8 mouse cellular contexts compared by ENCODE assay signal in the genomic region with DNA sequence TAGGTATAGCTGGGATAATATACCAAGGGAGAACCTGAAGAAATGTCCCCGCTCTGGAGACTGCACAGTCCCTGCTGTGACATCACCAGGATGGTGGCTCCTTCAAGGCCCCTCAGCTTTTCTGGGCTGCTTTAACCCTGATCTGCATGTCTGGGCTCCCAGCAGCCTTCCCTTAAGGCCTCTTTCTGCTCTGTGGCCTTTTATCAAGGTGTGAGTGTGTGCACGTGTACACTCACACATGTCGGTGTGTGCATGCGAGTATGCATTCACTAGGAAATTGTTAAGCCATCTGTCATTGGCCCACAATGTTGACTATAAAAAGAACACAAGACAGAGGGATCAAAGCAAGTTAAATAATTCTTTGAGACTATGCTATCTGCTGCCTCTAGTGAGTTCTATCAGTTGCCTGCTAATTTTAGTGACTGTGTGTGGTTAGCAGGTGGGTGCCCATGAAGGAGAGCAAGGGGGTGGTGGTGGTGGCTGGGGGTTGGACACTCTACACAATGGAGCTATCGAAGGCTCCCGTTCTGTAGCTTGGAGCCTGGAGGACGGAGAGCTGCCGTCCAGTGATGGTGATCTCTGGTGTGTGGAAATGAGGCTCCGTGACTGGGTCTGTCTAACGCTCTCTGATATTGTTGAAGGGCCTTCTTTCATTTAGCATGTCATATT. TPM values are rescaled to one million over a fixed set of nuclear protein-coding genes. Genes with fewer than 3 reads are reported as not detected.
DNase-seq lines count a peak whose midpoint lies in the region; ATAC-seq and TF ChIP-seq lines count a peak whose summit lies in the region.

No protein-coding gene starts in this region.

- H3K9me3 ChIP-seq in heart, embryonic 12.5 days (replicated peaks): no peaks in the 10 kb centered on the region
- no peaks in the 10 kb centered on the region for H3K9me3 ChIP-seq in intestine, embryonic 15.5 days
- no peaks in the 10 kb centered on the region for H3K9me3 ChIP-seq in stomach, embryonic 14.5 days (ENCODE audit: control insufficient read depth, low read depth, low read length)

- H3K27me3 ChIP-seq in heart, embryonic 12.5 days (replicated peaks): no peaks in the 10 kb centered on the region
- H3K27me3 ChIP-seq in thymus, adult 2 months (ENCODE audit: control insufficient read depth, insufficient read depth, low read length): no peaks in the 10 kb centered on the region
- H3K27me3 ChIP-seq in intestine, embryonic 15.5 days (replicated peaks): no peaks in the 10 kb centered on the region
- no peaks in the 10 kb centered on the region for H3K27me3 ChIP-seq in stomach, embryonic 14.5 days (ENCODE audit: control insufficient read depth, insufficient read depth, low read length)

- peaks cover 28% of the 10 kb centered on the region for H3K36me3 ChIP-seq in heart, embryonic 12.5 days
- H3K36me3 ChIP-seq in thymus, adult 2 months (ENCODE audit: control insufficient read depth, insufficient read depth, low read length): peaks cover 37% of the 10 kb centered on the region
- H3K36me3 ChIP-seq in intestine, embryonic 15.5 days: peaks cover 17% of the 10 kb centered on the region; the same call in 1 of the 2 replicates
- H3K36me3 ChIP-seq in stomach, embryonic 14.5 days (ENCODE audit: control insufficient read depth, insufficient read depth, low read length): peaks cover 17% of the 10 kb centered on the region

- peak overlapping the region; percentile 69 for H3K27ac ChIP-seq in heart, embryonic 12.5 days (ENCODE audit: poor library complexity, severe bottlenecking)
- H3K27ac ChIP-seq in thymus, adult 2 months (ENCODE audit: control insufficient read depth, insufficient read depth, low read length): peak overlapping the region; percentile 28; the same call in 1 of the 2 replicates
- H3K27ac ChIP-seq in intestine, embryonic 15.5 days: no peak overlapping the region
- no peak overlapping the region for H3K27ac ChIP-seq in stomach, embryonic 14.5 days (ENCODE audit: low read length)

- TF ChIP-seq POLR2A in thymus, adult 2 months (IDR thresholded peaks at IDR 0.05; ENCODE audit: control insufficient read depth, extremely low read depth, insufficient read depth, low read length, poor library complexity): no peak

- ATAC-seq in heart, embryonic 12.5 days (ENCODE audit: insufficient number of reproducible peaks, low FRiP score): no peak
- no peak for ATAC-seq in intestine, embryonic 15.5 days
- no peak for ATAC-seq in stomach, embryonic 14.5 days (ENCODE audit: insufficient number of reproducible peaks, insufficient read depth, low FRiP score, low read depth)

- H3K9ac ChIP-seq in heart, embryonic 12.5 days: peak overlapping the region; percentile 69
- H3K9ac ChIP-seq in intestine, embryonic 15.5 days: peak overlapping the region; percentile 48; the same call in 1 of the 2 replicates
- H3K9ac ChIP-seq in stomach, embryonic 14.5 days (replicated peaks; ENCODE audit: low read depth, low read length): 0 out of 2 replicates have a peak overlapping the region, but pooled peaks have one; percentile 22

- H3K4me3 ChIP-seq in heart, embryonic 12.5 days: peak overlapping the region; percentile 42
- peak overlapping the region; percentile 76 for H3K4me3 ChIP-seq in thymus, adult 2 months (ENCODE audit: control insufficient read depth, insufficient read depth, low read length)
- peak overlapping the region; percentile 37 for H3K4me3 ChIP-seq in intestine, embryonic 15.5 days (replicated peaks)
- H3K4me3 ChIP-seq in stomach, embryonic 14.5 days (ENCODE audit: low read depth, low read length): peak overlapping the region; percentile 96

- intact Hi-C loops in left cerebral cortex, postnatal 36 days (cut with DNase I): loop anchor here (5.0 kb wide), 2 partner anchors 128 to 143 kb away; no protein-coding TSS in a partner anchor

- TF ChIP-seq CTCF in thymus, adult 2 months (IDR thresholded peaks at IDR 0.05; ENCODE audit: borderline replicate concordance, control insufficient read depth, extremely low read depth, insufficient read depth, low read length, poor library complexity): no peak

- peaks cover 41% of the 10 kb centered on the region for H3K4me1 ChIP-seq in heart, embryonic 12.5 days (replicated peaks)
- peaks cover 40% of the 10 kb centered on the region for H3K4me1 ChIP-seq in thymus, adult 2 months (replicated peaks; ENCODE audit: control insufficient read depth, insufficient read depth, low read length)
- peaks cover 17% of the 10 kb centered on the region for H3K4me1 ChIP-seq in intestine, embryonic 15.5 days (replicated peaks)
- peaks cover 24% of the 10 kb centered on the region for H3K4me1 ChIP-seq in stomach, embryonic 14.5 days (ENCODE audit: control insufficient read depth, insufficient read depth, low read length)

- no peak for DNase-seq in heart, adult 8-10 months (ENCODE audit: low spot score)
- DNase-seq in thymus, adult 2 months: no peak
- DNase-seq in thymus, postnatal 4 days: no peak
- DNase-seq in left cerebral cortex, postnatal 36 days (ENCODE audit: low spot score in 2 of 2): no peak
- no peak for DNase-seq in cerebellum, postnatal 14 days

- peak overlapping the region; percentile 60 for H3K4me2 ChIP-seq in heart, embryonic 12.5 days
- H3K4me2 ChIP-seq in intestine, embryonic 15.5 days (replicated peaks): peak overlapping the region; percentile 81
- H3K4me2 ChIP-seq in stomach, embryonic 14.5 days (replicated peaks; ENCODE audit: low read depth, low read length): peak overlapping the region; percentile 73

- 36% methylated on average over 10 of the region's 10 CpGs for WGBS in heart, embryonic 12.5 days
- 59% methylated on average over 10 of the region's 10 CpGs for WGBS in thymus, adult 2 months
- WGBS in intestine, embryonic 15.5 days: 66% methylated on average over 10 of the region's 10 CpGs
- WGBS in stomach, embryonic 14.5 days: 73% methylated on average over 10 of the region's 10 CpGs

RNA-seq across cellular contexts. Expression of a gene that starts 2.9 kb away (rescaled TPM):
- 52.0 and 59.0 TPM in 2 replicates for polyA plus RNA-seq in heart, embryonic 12.5 days (2016; fragmentation: Nextera tagmentation; extraction: Ambion mirVana)
- 10 to 100 TPM; 59.7 to 95.7 (median 76.1) TPM for total RNA-seq in heart, adult 8-10 months (2022)
- polyA plus RNA-seq in thymus, adult 2 months (2012; rRNA removed): 343 and 598 TPM in 2 replicates
- 59.5 and 64.7 TPM in 2 replicates for polyA plus RNA-seq in intestine, embryonic 15.5 days (2015; fragmentation: Nextera tagmentation; extraction: Ambion mirVana)
- 37.9 and 45.1 TPM in 2 replicates for polyA plus RNA-seq in stomach, embryonic 14.5 days (2014; fragmentation: Nextera tagmentation; extraction: Ambion mirVana)
- 10 to 100 TPM; 68.0 to 79.8 TPM for total RNA-seq in left cerebral cortex, postnatal 36 days (2021)

Comparison
In these comparisons a context has a peak if more than half of its experiments do, and no peak if none do; other contexts are left out.
1. H3K27ac ChIP-seq: peak in heart, embryonic 12.5 days (single experiment) and thymus, adult 2 months (single experiment); none in intestine, embryonic 15.5 days (single experiment) and stomach, embryonic 14.5 days (single experiment).
2. H3K4me3 ChIP-seq: peak in every context shown above with its lines; median percentile 96 in stomach, embryonic 14.5 days; 76 in thymus, adult 2 months; 42 in heart, embryonic 12.5 days; 37 in intestine, embryonic 15.5 days.
3. Peak in every context shown above with its lines, with median percentiles within 50 percentile points of each other: H3K4me2 ChIP-seq and H3K9ac ChIP-seq.